In the genomic region with DNA sequence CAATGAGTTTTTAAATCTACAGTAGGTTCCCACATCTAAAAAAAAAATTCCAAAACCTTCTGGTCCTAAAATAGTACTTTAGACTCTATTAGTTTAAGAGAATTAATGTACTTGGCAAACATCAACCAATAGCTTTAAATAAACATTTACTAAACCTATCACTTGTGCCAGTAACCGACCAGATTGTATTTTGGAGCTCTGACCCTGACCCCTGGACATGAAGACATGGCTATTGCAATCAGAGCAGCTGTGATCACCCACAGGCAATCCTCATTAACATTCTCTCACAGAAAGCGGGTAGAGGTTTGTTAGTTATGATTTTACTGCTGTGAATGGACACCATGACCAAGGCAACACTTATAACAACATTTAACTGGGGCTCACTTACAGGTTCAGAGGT, we compare ENCODE assay signal across 26 mouse cellular contexts.
DNase-seq lines count a peak whose midpoint lies in the region; TF ChIP-seq lines count a peak whose summit lies in the region.
"Had no signal": no experiment of that assay in that cellular context is flagged by ENCODE, and none has a peak within 500 bp of the region (broad histone marks: within the 10 kb centered on the region; RNA-seq: fewer than 3 reads in every experiment).

No protein-coding gene starts in this region.

- TF ChIP-seq CTCF in liver, adult 2 months (IDR thresholded peaks at IDR 0.05; ENCODE audit: low read depth, low read length): no peak

- peaks cover 26% of the 10 kb centered on the region for H3K79me2 ChIP-seq in liver, adult 2 months (ENCODE audit: control insufficient read depth, insufficient read depth, low read length)

- H3K4me1 ChIP-seq in liver, adult 2 months (ENCODE audit: control insufficient read depth, insufficient read depth, low read length): peaks cover 11% of the 10 kb centered on the region

- no peak overlapping the region for H3K9ac ChIP-seq in liver, adult 2 months (ENCODE audit: low read depth, low read length)
- H3K9ac ChIP-seq: embryonic facial prominence, embryonic 13.5 days; forebrain, embryonic 12.5 days; forebrain, embryonic 15.5 days; heart, embryonic 13.5 days had no signal

- WGBS in liver, adult 2 months: 18% methylated on average over 2 of the region's 2 CpGs

- no peaks in the 10 kb centered on the region for H3K27me3 ChIP-seq in liver, adult 2 months (ENCODE audit: control insufficient read depth, insufficient read depth, low read length)
- H3K27me3 ChIP-seq: embryonic facial prominence, embryonic 13.5 days; forebrain, embryonic 12.5 days; forebrain, embryonic 15.5 days; heart, embryonic 13.5 days had no signal

- no peak overlapping the region for H3K4me3 ChIP-seq in liver, adult 2 months (ENCODE audit: insufficient read depth, low read depth, low read length)
- H3K4me3 ChIP-seq: embryonic facial prominence, embryonic 10.5 days; embryonic facial prominence, embryonic 13.5 days; erythroblast, embryonic 14.5 days; forebrain, embryonic 12.5 days; forebrain, embryonic 15.5 days; heart, adult 2 months; heart, embryonic 10.5 days; heart, embryonic 13.5 days had no signal

- H3K27ac ChIP-seq in liver, adult 2 months (replicated peaks; ENCODE audit: insufficient read depth, low read depth, low read length): peak overlapping the region; percentile 31
- H3K27ac ChIP-seq: embryonic facial prominence, embryonic 10.5 days; embryonic facial prominence, embryonic 13.5 days; forebrain, embryonic 12.5 days; forebrain, embryonic 15.5 days; heart, adult 2 months; heart, embryonic 10.5 days; heart, embryonic 13.5 days had no signal

- TF ChIP-seq POLR2A in liver, adult 2 months (IDR thresholded peaks at IDR 0.05; ENCODE audit: extremely low read depth, insufficient read depth, low read length): no peak

- DNase-seq in kidney, adult 11 months: peak; percentile 52
- DNase-seq in kidney, adult 18-20 months: no peak
- peak; percentile 81 for DNase-seq in kidney, adult 9 months
- no peak for DNase-seq in kidney, postnatal 10 days
- peak; percentile 90 for DNase-seq in liver, adult 2 months (ENCODE audit: extremely low read depth, low read depth, low spot score)
- no peak for DNase-seq in liver
- peak; percentile 31 for DNase-seq in lung, postnatal 10 days
- no peak for DNase-seq in lung, postnatal 25 days (ENCODE audit: low spot score)
- DNase-seq: adrenal gland, adult 8-10 months; adrenal gland, postnatal 25 days; cerebellum, adult 11-12 months; cerebellum, adult 8-10 months; cerebellum, postnatal 10 days; cerebellum, postnatal 36 days; embryo, embryonic 11 days; gastrocnemius, postnatal 36 days; heart, adult 2 months; heart, postnatal 14 days; heart, postnatal 4 days had no signal

- H3K36me3 ChIP-seq in liver, adult 2 months (ENCODE audit: control insufficient read depth, insufficient read depth, low read length): peaks cover 10% of the 10 kb centered on the region
- H3K36me3 ChIP-seq: forebrain, embryonic 15.5 days had no signal

Comparison
In these comparisons a context has a peak if more than half of its experiments do, and no peak if none do; other contexts are left out.
1. DNase-seq: peak in kidney, adult 11 months (single experiment), kidney, adult 9 months (single experiment), liver, adult 2 months (single experiment) and lung, postnatal 10 days (single experiment); none in kidney, adult 18-20 months (single experiment), kidney, postnatal 10 days (single experiment), liver (single experiment) and lung, postnatal 25 days (single experiment).